Mouse (Mus musculus) hindbrain, embryonic 13.5 days (tissue): ENCODE measurements around the gene Rabgef1. TPM values are rescaled to one million over a fixed set of nuclear protein-coding genes. Genes with fewer than 3 reads are reported as not detected.
A peak's percentile ranks its signal among the peaks of the same experiment; 100 is the strongest.

Experiments
- ATAC-seq: fragments of 200-750 bp; cut with Nextera tagmentation; 2 replicates; pipeline ENCODE4 v1.8.0; 2017; ENCODE audit warnings: moderate TSS enrichment; ENCODE audit not compliant: low FRiP score
- H3K27ac ChIP-seq: fragments of 300-500 bp; sonication (generic); 2 replicates; pipeline ENCODE4 v1.5.1; 2015; ENCODE audit warnings: inconsistent platforms, mild to moderate bottlenecking, moderate library complexity
- H3K27me3 ChIP-seq: fragments of 300-500 bp; sonication (generic); 2 replicates; pipeline ENCODE4 v1.6.1; 2015; ENCODE audit warnings: mild to moderate bottlenecking, inconsistent platforms
- H3K36me3 ChIP-seq: fragments of 300-500 bp; sonication (generic); 2 replicates; pipeline ENCODE4 v1.6.1; 2015; ENCODE audit warnings: mild to moderate bottlenecking, inconsistent platforms
- H3K4me1 ChIP-seq: fragments of 300-500 bp; sonication (generic); replicated peaks from 2 replicates; pipeline ENCODE4 v1.6.1; 2015; ENCODE audit warnings: inconsistent platforms
- H3K4me2 ChIP-seq: fragments of 300-500 bp; sonication (generic); 2 replicates; pipeline ENCODE4 v1.6.1; 2015; ENCODE audit warnings: inconsistent platforms, mild to moderate bottlenecking, moderate library complexity
- H3K4me3 ChIP-seq: fragments of 300-500 bp; sonication (generic); 2 replicates; pipeline ENCODE4 v1.5.1; 2015; ENCODE audit warnings: mild to moderate bottlenecking, inconsistent platforms
- H3K9ac ChIP-seq: fragments of 300-500 bp; sonication (generic); 2 replicates; pipeline ENCODE4 v1.6.1; 2015; ENCODE audit warnings: mild to moderate bottlenecking, inconsistent platforms
- H3K9me3 ChIP-seq: fragments of 300-500 bp; sonication (generic); 2 replicates; pipeline ENCODE4 v1.6.1; 2016; ENCODE audit warnings: inconsistent platforms
- WGBS: fragments of 180-500 bp; shearing (Covaris S2); methylation state at CpG from one replicate; pipeline ENCODE4 v1.1.7; 2015; 5-methylcytosine and 5-hydroxymethylcytosine counted together
- polyA plus RNA-seq: library from polyadenylated mRNA; unstranded; fragments of >200 nt; fragmentation: Nextera tagmentation; extraction: Ambion mirVana; gene quantifications from 2 replicates; pipeline ENCODE4 v1.2.1, GENCODE M21; 2015

Rabgef1 gene
- polyA plus RNA-seq, 1 experiment from 2014 or later, result 40.6 TPM

DNA sequence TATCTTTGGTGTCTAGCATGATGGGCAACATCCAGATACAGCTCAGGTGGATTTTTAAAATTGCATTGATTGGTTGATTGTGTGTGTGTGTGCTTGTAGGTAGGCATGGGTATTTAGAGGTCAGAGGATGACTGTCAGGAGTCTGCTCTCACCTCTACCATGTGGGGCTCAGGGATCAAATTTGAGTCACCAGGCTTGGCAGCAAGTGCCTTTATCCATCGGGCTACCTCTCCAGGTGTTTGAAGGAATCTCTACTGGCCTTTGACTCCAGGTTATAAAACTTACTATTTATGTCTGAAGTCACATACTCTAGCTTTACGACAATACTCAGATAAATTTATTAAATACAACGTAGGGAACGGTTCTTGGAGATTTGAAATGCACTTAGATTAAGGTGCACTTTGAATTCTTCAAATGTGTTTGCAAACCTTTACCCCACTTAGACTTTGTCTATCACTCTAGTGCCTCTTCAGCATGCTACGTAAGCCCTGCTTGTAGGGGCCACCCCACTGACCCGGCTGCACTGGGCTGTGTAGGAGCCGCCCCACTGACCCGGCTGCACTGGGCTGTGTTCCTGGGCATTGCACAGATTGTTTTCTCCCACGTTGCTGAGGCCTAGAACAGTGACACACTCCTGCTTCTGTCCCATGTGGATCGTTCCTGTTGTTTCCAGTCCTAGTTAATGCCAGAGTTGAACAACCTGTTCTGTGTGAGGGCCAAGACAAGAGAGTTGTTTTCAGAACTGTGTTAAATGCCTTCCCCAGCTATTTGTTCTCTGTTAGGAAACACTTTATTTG lies 28.8 kb downstream of the Rabgef1 start:
- Histone ChIP-seq H3K9me3 (no peaks in the 10 kb centered on the region), H3K27me3 (no peaks in the 10 kb centered on the region), H3K27ac (no peak overlapping the region), H3K4me2 (no peak overlapping the region), H3K4me3 (no peak overlapping the region), H3K36me3 (peaks cover 53% of the 10 kb centered on the region), H3K9ac (no peak overlapping the region), H3K4me1 (no peaks in the 10 kb centered on the region)
- WGBS, result 89% methylated on average over 10 of the region's 10 CpGs
- ATAC-seq, result no peak

GRCm38 (mm10) chr5:130203948-130204347 lies 32.4 kb downstream of the Rabgef1 start:
- 83% methylated on average over 4 of the region's 4 CpGs for WGBS
- Histone ChIP-seq H3K27me3 (no peaks in the 10 kb centered on the region), H3K36me3 (peaks cover 59% of the 10 kb centered on the region), H3K9ac (no peak overlapping the region), H3K4me2 (no peak overlapping the region), H3K4me1 (no peaks in the 10 kb centered on the region), H3K4me3 (no peak overlapping the region), H3K9me3 (no peaks in the 10 kb centered on the region), H3K27ac (no peak overlapping the region)
- no peak for ATAC-seq

DNA sequence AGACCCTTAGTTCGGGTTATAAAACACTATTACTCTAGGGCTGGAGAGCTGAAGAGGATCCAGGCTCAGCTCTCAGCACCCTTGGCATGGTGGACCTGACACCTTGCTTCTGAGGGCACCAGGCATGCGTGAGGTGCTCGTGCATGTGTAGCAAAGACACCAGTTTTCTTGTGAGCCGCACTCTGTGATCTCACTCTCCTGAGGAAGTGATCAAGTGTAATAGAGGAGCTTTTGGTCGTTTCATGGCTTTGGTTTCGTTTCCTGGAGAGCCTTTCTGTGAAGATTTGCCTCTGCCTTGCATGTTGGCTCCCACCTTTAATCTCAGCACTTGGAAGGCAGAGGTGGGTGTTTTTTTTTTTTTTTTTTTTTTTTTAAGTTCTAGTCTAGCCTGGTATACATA lies 33.0 kb downstream of the Rabgef1 start:
- WGBS, result 92% methylated on average over 6 of the region's 6 CpGs
- Histone ChIP-seq H3K36me3 (peaks cover 59% of the 10 kb centered on the region), H3K4me3 (no peak overlapping the region), H3K4me1 (no peaks in the 10 kb centered on the region), H3K9me3 (no peaks in the 10 kb centered on the region), H3K9ac (no peak overlapping the region), H3K27me3 (no peaks in the 10 kb centered on the region), H3K4me2 (no peak overlapping the region), H3K27ac (no peak overlapping the region)
- ATAC-seq, result no peak

DNA sequence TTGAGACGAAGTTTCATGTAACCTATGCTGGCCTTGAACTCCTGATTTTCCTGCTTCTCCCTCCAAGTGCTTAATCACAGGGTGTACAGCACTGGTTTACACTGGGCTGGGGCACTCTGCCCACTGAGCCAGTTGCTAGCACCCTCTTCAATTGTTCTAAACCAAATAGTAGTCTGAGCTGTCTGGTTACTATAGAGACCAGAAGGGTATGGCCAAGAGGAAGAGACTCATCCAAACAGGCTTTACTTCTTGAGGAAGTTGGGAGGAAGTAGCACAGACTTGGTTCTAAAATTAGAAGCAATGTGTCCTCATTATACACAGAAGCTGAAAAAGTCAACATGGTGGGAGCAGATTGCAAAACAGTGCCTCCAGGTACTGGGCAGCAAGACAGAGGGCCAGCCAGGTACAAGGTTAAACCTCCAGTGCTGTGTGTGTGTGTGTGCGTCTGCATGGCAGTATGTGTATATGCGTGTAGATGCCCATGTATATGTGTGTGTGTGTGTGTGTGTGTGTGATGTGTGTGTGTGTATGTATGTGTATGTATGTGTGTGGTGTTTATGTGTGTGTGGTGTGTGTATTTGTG lies 33.9 kb downstream of the Rabgef1 start:
- no peak overlapping the region for H3K4me3 ChIP-seq
- no peak overlapping the region for H3K27ac ChIP-seq
- H3K4me1 ChIP-seq, result no peaks in the 10 kb centered on the region
- no peaks in the 10 kb centered on the region for H3K9me3 ChIP-seq
- peaks cover 62% of the 10 kb centered on the region for H3K36me3 ChIP-seq
- ATAC-seq, result no peak
- H3K27me3 ChIP-seq, result no peaks in the 10 kb centered on the region
- WGBS, result 92% methylated on average over 3 of the region's 3 CpGs
- no peak overlapping the region for H3K4me2 ChIP-seq
- H3K9ac ChIP-seq, result no peak overlapping the region

GRCm38 (mm10) chr5:130207299-130207698 lies 35.7 kb downstream of the Rabgef1 start:
- no peak for ATAC-seq
- Histone ChIP-seq H3K27ac (no peak overlapping the region), H3K36me3 (peaks cover 68% of the 10 kb centered on the region), H3K4me3 (no peak overlapping the region), H3K9ac (no peak overlapping the region), H3K4me2 (no peak overlapping the region), H3K9me3 (no peaks in the 10 kb centered on the region), H3K4me1 (no peaks in the 10 kb centered on the region), H3K27me3 (no peaks in the 10 kb centered on the region)
- 94% methylated on average over 4 of the region's 4 CpGs for WGBS

GRCm38 (mm10) chr5:130212956-130213355 lies 41.4 kb downstream of the Rabgef1 start:
- ATAC-seq, result no peak
- Histone ChIP-seq H3K27ac (no peak overlapping the region), H3K9me3 (no peaks in the 10 kb centered on the region), H3K4me1 (no peaks in the 10 kb centered on the region), H3K4me3 (no peak overlapping the region), H3K4me2 (no peak overlapping the region), H3K27me3 (no peaks in the 10 kb centered on the region), H3K9ac (no peak overlapping the region), H3K36me3 (peaks cover 73% of the 10 kb centered on the region)
- WGBS, result 96% methylated on average over 11 of the region's 11 CpGs

- 86% methylated on average over 7 of the region's 7 CpGs for WGBS
- Histone ChIP-seq H3K9me3 (no peaks in the 10 kb centered on the region), H3K36me3 (peaks cover 39% of the 10 kb centered on the region), H3K4me1 (peaks cover 12% of the 10 kb centered on the region; the same call in 1 of the 2 replicates), H3K4me3 (no peak within 1 kb of the TSS), H3K27ac (no peak within 1 kb of the TSS), H3K9ac (no peak within 1 kb of the TSS), H3K27me3 (no peaks in the 10 kb centered on the region), H3K4me2 (no peak within 1 kb of the TSS)
- no peak for ATAC-seq
Observed at GRCm38 (mm10) chr5:130216781-130217180, 45.2 kb downstream of the Rabgef1 start, which contains the start of gene Tmem248. Gene Tmem248 (plus strand): TSS chr5:130217081.

- no peak for ATAC-seq
- peaks cover 12% of the 10 kb centered on the region; the same call in 1 of the 2 replicates for H3K4me1 ChIP-seq
- H3K27me3 ChIP-seq, result no peaks in the 10 kb centered on the region
- peaks cover 35% of the 10 kb centered on the region for H3K36me3 ChIP-seq
- no peak overlapping the region for H3K4me3 ChIP-seq
- H3K9ac ChIP-seq, result no peak overlapping the region
- 90% methylated on average over 4 of the region's 4 CpGs for WGBS
- H3K4me2 ChIP-seq, result no peak overlapping the region
- H3K27ac ChIP-seq, result no peak overlapping the region
- no peaks in the 10 kb centered on the region for H3K9me3 ChIP-seq
Observed at GRCm38 (mm10) chr5:130217406-130217805, 45.8 kb downstream of the Rabgef1 start.

DNA sequence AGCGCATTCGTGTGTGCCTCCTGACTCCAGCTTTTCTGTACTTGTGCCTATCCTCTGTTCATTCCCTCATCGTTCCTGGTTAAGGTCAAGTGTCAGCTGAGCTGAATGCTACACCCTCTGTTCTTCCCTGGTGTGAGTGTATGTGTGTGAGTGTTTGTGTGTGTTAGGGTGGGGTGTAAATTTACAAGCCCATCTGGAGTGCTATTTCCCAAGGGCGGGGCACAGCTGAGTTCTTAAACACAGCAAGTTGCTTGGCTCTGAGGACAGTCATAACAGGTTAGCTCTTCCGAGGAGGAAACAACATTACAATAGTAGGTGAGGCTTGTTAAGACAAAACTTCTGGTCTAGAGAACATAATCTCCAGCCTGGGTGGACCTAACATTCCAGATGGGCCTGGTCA lies 46.7 kb downstream of the Rabgef1 start:
- 91% methylated on average over 5 of the region's 5 CpGs for WGBS
- Histone ChIP-seq H3K4me3 (no peak overlapping the region), H3K27ac (no peak overlapping the region), H3K4me2 (no peak overlapping the region), H3K9me3 (no peaks in the 10 kb centered on the region), H3K36me3 (peaks cover 25% of the 10 kb centered on the region), H3K27me3 (no peaks in the 10 kb centered on the region), H3K9ac (no peak overlapping the region), H3K4me1 (peaks cover 19% of the 10 kb centered on the region)
- no peak for ATAC-seq

- no peaks in the 10 kb centered on the region for H3K9me3 ChIP-seq
- H3K27ac ChIP-seq, result peak overlapping the region; percentile 88
- H3K9ac ChIP-seq, result peak overlapping the region; percentile 97
- H3K36me3 ChIP-seq, result peaks cover 8% of the 10 kb centered on the region
- H3K27me3 ChIP-seq, result no peaks in the 10 kb centered on the region
- H3K4me1 ChIP-seq, result peaks cover 33% of the 10 kb centered on the region
- ATAC-seq, result no peak
- H3K4me2 ChIP-seq, result peak overlapping the region; percentile 64
- WGBS, result 49% methylated on average over 2 of the region's 2 CpGs
- H3K4me3 ChIP-seq, result peak overlapping the region; percentile 98
Observed at GRCm38 (mm10) chr5:130221316-130221715, 49.7 kb downstream of the Rabgef1 start.

DNA sequence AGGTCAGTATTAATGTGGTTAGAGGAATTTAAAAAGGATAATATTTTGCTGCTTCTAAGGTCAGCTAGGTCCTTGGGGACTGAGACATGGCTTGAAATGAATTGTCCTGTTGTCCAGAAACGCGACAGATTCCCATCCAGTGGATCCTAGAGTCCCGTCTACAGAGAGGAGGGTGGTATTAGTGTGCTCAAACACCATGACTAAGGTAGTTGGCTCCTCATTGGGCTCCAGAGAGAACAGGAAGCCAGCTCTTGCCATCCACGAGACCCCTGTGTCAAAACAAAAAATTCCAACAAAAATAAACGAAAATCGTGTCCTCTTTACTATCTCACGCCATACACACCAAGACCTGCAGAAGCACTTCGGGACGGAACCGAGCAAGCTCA lies 50.2 kb downstream of the Rabgef1 start:
- Histone ChIP-seq H3K4me3 (peak overlapping the region; percentile 98), H3K9ac (peak overlapping the region; percentile 97), H3K36me3 (peaks cover 8% of the 10 kb centered on the region), H3K27me3 (no peaks in the 10 kb centered on the region), H3K9me3 (no peaks in the 10 kb centered on the region), H3K4me2 (peak overlapping the region; percentile 64), H3K27ac (peak overlapping the region; percentile 88), H3K4me1 (peaks cover 33% of the 10 kb centered on the region)
- ATAC-seq, result peak; percentile 37
- WGBS, result under 1% methylated on average over 10 of the region's 10 CpGs

DNA sequence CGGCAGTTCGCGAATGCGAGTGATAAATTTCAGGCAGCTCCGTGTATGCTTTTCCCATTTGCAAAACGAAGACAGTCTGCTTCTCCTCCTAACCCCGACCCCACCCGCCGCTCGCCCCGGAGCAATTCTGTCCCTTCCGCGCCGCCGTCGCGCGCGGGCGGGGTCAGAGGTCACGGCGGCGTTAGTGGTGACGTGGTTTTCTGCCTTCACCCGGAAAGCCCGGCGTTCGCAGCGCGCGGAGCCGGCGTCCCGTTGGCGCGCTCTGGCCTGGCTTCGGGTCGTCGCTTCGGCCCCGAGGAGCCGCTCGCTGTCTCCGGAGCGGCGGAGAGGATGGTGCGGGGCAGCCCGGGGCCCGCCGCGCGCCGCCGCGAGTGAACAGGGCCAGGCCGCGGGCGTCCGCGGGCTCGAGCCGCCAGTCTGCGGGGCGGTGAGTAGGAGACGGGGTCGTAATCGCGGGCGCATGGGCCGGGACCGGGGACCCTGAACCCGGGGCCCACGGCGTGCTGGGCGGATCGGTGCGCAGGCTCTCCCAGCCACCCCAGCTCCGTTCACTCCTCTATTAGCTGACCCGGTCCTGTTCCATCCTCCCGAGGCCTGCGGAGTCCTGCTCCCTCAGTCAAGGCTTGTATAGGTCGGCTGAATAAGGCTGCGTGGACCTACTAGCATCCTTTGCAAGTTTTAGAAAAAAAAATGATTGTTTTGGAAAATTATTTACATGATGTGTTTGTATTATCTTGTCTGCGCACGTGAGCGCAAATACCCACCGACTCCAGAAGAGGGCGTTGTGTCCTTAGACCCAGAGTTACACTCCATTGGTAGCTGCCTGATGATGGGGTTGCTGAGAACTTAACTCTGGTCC lies 50.8 kb downstream of the Rabgef1 start:
- under 1% methylated on average over 88 of the region's 88 CpGs for WGBS
- Histone ChIP-seq H3K4me1 (peaks cover 33% of the 10 kb centered on the region), H3K27ac (peak overlapping the region; percentile 88), H3K9me3 (no peaks in the 10 kb centered on the region), H3K9ac (peak overlapping the region; percentile 97), H3K27me3 (no peaks in the 10 kb centered on the region), H3K36me3 (peaks cover 8% of the 10 kb centered on the region), H3K4me2 (peak overlapping the region; percentile 64), H3K4me3 (peak overlapping the region; percentile 98)
- peak; percentile 87 for ATAC-seq
